ENCODE assay signal across 19 mouse cellular contexts in the genomic region with DNA sequence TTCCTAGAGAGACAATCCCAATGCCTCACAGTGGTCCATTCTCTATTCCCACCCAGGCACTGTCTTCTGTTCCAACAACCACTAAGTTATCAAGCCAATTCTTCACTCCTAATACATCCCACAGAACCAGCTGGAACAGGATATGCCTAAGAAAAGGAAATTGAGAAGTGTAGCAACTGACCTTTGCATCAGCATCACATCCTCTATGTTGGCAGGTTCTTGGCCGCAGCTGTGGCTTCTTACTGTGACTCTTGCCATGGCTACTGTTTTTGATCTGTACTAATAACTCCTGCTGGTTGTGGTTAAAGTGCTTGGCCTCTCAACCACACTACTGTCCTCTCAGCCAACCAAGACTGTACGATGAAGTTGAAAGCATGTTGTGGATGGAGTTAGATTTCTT. TPM values are rescaled to one million over a fixed set of nuclear protein-coding genes. Genes with fewer than 3 reads are reported as not detected.
DNase-seq lines count a peak whose midpoint lies in the region; ATAC-seq and TF ChIP-seq lines count a peak whose summit lies in the region.
"Had no signal": no experiment of that assay in that cellular context is flagged by ENCODE, and none has a peak within 500 bp of the region (broad histone marks: within the 10 kb centered on the region; RNA-seq: fewer than 3 reads in every experiment).

No protein-coding gene starts in this region.

- H3K4me1 ChIP-seq in embryonic facial prominence, embryonic 14.5 days (ENCODE audit: control insufficient read depth, insufficient read depth, low read length): no peaks in the 10 kb centered on the region
- H3K4me1 ChIP-seq in embryonic facial prominence, embryonic 10.5 days: no peaks in the 10 kb centered on the region
- no peaks in the 10 kb centered on the region for H3K4me1 ChIP-seq in forebrain, postnatal 0 days (ENCODE audit: insufficient read depth)
- H3K4me1 ChIP-seq: heart, embryonic 13.5 days; intestine, embryonic 15.5 days; midbrain, embryonic 15.5 days had no signal

- H3K27ac ChIP-seq in embryonic facial prominence, embryonic 14.5 days (replicated peaks; ENCODE audit: low read depth, low read length): no peak overlapping the region
- no peak overlapping the region for H3K27ac ChIP-seq in embryonic facial prominence, embryonic 10.5 days (replicated peaks)
- H3K27ac ChIP-seq in forebrain, postnatal 0 days (ENCODE audit: low read depth, low read length): no peak overlapping the region
- H3K27ac ChIP-seq: heart, embryonic 13.5 days; intestine, embryonic 15.5 days; midbrain, embryonic 15.5 days had no signal

- no peaks in the 10 kb centered on the region for H3K27me3 ChIP-seq in embryonic facial prominence, embryonic 14.5 days (replicated peaks; ENCODE audit: control insufficient read depth, insufficient read depth, low read length)
- H3K27me3 ChIP-seq in embryonic facial prominence, embryonic 10.5 days (replicated peaks; ENCODE audit: low read depth, poor library complexity, severe bottlenecking): no peaks in the 10 kb centered on the region
- no peaks in the 10 kb centered on the region for H3K27me3 ChIP-seq in forebrain, postnatal 0 days (ENCODE audit: insufficient read depth, low read length)
- H3K27me3 ChIP-seq: heart, embryonic 13.5 days; intestine, embryonic 15.5 days; midbrain, embryonic 15.5 days had no signal

- intact Hi-C loops in left cerebral cortex, postnatal 25 days (cut with DNase I): no loop called here

- peak; percentile 22 for DNase-seq in embryonic facial prominence, embryonic 14.5 days (ENCODE audit: low spot score)
- DNase-seq in embryonic facial prominence, embryonic 10.5 days (ENCODE audit: low spot score): no peak
- DNase-seq in kidney, postnatal 10 days: peak; percentile 35
- no peak for DNase-seq in kidney, adult 11 months
- DNase-seq in fibroblast of lung, adult 2 months (ENCODE audit: low read depth): peak; percentile 42
- peak; percentile 63 for DNase-seq in lung, postnatal 36 days
- no peak for DNase-seq in forebrain, postnatal 0 days
- DNase-seq in left cerebral cortex, postnatal 25 days (ENCODE audit: low spot score in 2 of 2): no peak
- DNase-seq: adrenal gland, postnatal 10 days; cerebellum, adult 9-11 months; gastrocnemius, postnatal 25 days; layer of hippocampus, adult 9-11 months; right cerebral cortex, postnatal 25 days had no signal

- no peaks in the 10 kb centered on the region for H3K36me3 ChIP-seq in embryonic facial prominence, embryonic 14.5 days (ENCODE audit: control insufficient read depth, insufficient read depth, low read length)
- H3K36me3 ChIP-seq in embryonic facial prominence, embryonic 10.5 days (replicated peaks): no peaks in the 10 kb centered on the region
- no peaks in the 10 kb centered on the region for H3K36me3 ChIP-seq in forebrain, postnatal 0 days (ENCODE audit: insufficient read depth)
- H3K36me3 ChIP-seq: heart, embryonic 13.5 days; intestine, embryonic 15.5 days; midbrain, embryonic 15.5 days had no signal

- H3K9me3 ChIP-seq in embryonic facial prominence, embryonic 14.5 days (ENCODE audit: control insufficient read depth, low read length): no peaks in the 10 kb centered on the region
- H3K9me3 ChIP-seq in embryonic facial prominence, embryonic 10.5 days: no peaks in the 10 kb centered on the region
- H3K9me3 ChIP-seq in forebrain, postnatal 0 days (ENCODE audit: low read length): no peaks in the 10 kb centered on the region
- H3K9me3 ChIP-seq: heart, embryonic 13.5 days; intestine, embryonic 15.5 days; midbrain, embryonic 15.5 days had no signal

- no peak for ATAC-seq in embryonic facial prominence, embryonic 14.5 days (ENCODE audit: low read depth)
- ATAC-seq in forebrain, postnatal 0 days: no peak
- ATAC-seq: intestine, embryonic 15.5 days; midbrain, embryonic 15.5 days had no signal

- no peak overlapping the region for H3K4me3 ChIP-seq in embryonic facial prominence, embryonic 14.5 days (ENCODE audit: low read depth, low read length)
- H3K4me3 ChIP-seq in embryonic facial prominence, embryonic 10.5 days: no peak overlapping the region
- H3K4me3 ChIP-seq in forebrain, postnatal 0 days (ENCODE audit: low read depth, low read length): no peak overlapping the region
- H3K4me3 ChIP-seq: heart, embryonic 13.5 days; intestine, embryonic 15.5 days; midbrain, embryonic 15.5 days had no signal

- no peak overlapping the region for H3K4me2 ChIP-seq in embryonic facial prominence, embryonic 14.5 days (ENCODE audit: low read depth, low read length)
- no peak overlapping the region for H3K4me2 ChIP-seq in forebrain, postnatal 0 days (ENCODE audit: low read depth)
- H3K4me2 ChIP-seq: heart, embryonic 13.5 days; intestine, embryonic 15.5 days; liver, embryonic 11.5 days; midbrain, embryonic 15.5 days had no signal

- H3K9ac ChIP-seq in embryonic facial prominence, embryonic 14.5 days (ENCODE audit: low read depth, low read length): no peak overlapping the region
- no peak overlapping the region for H3K9ac ChIP-seq in forebrain, postnatal 0 days
- H3K9ac ChIP-seq: heart, embryonic 13.5 days; intestine, embryonic 15.5 days; midbrain, embryonic 15.5 days had no signal

- no peak for TF ChIP-seq CTCF in forebrain, postnatal 0 days (IDR thresholded peaks at IDR 0.05; ENCODE audit: low read depth)

- WGBS in embryonic facial prominence, embryonic 14.5 days: 64% methylated on average over 2 of the region's 2 CpGs
- WGBS in embryonic facial prominence, embryonic 10.5 days: 91% methylated on average over 2 of the region's 2 CpGs
- WGBS in forebrain, postnatal 0 days: 93% methylated on average over 2 of the region's 2 CpGs

RNA-seq across cellular contexts. Expression of a gene that starts 30.0 kb away (rescaled TPM):
- polyA plus RNA-seq in embryonic facial prominence, embryonic 14.5 days (2014; fragmentation: Nextera tagmentation; extraction: Ambion mirVana): not detected in 2 replicates
- 0.10 TPM in 1 of 2 replicates, not detected in the other for polyA plus RNA-seq in embryonic facial prominence, embryonic 10.5 days (2016; fragmentation: Nextera tagmentation; extraction: Ambion mirVana)
- total RNA-seq in forebrain, postnatal 0 days (2014; rRNA removed): not detected in 2 replicates
- 0.06 and 0.10 TPM in 2 replicates for polyA plus RNA-seq in forebrain, postnatal 0 days (2015; fragmentation: Nextera tagmentation; extraction: Ambion mirVana)
- under 1 TPM; 0.55 to 0.89 TPM for total RNA-seq in left cerebral cortex, postnatal 25 days (2021)
- polyA plus RNA-seq: frontal cortex, adult 2 months; neural tube, embryonic 11.5 days had no signal

Comparison
In these comparisons a context has a peak if more than half of its experiments do, and no peak if none do; other contexts are left out.
1. DNase-seq: peak in embryonic facial prominence, embryonic 14.5 days (single experiment), kidney, postnatal 10 days (single experiment), fibroblast of lung, adult 2 months (single experiment) and lung, postnatal 36 days (single experiment); none in embryonic facial prominence, embryonic 10.5 days (single experiment), kidney, adult 11 months (single experiment), forebrain, postnatal 0 days (single experiment) and left cerebral cortex, postnatal 25 days (0 of 2).